Mouse (Mus musculus) lung, embryonic 14.5 days (tissue): ENCODE data around the gene Itsn1. TPM values are rescaled to one million over a fixed set of nuclear protein-coding genes. Genes with fewer than 3 reads are reported as not detected.

ENCODE experiments used
- ATAC-seq: fragments of 200-750 bp; cut with Nextera tagmentation; 2 replicates; pipeline ENCODE4 v1.8.0; 2017; ENCODE audit warnings: mild to moderate bottlenecking, moderate TSS enrichment, moderate library complexity; ENCODE audit not compliant: insufficient read depth
- DNase-seq: peaks from one replicate; pipeline ENCODE4 v3.0.0-alpha.2; 2015
- H3K27ac ChIP-seq: fragments of 300-500 bp; sonication (generic); 2 replicates; pipeline ENCODE4 v1.5.1; 2014; ENCODE audit warnings: low read depth, mild to moderate bottlenecking, moderate library complexity
- H3K27me3 ChIP-seq: fragments of 300-500 bp; sonication (generic); 2 replicates; pipeline ENCODE4 v1.6.1; 2014; ENCODE audit warnings: low read length, control low read depth; ENCODE audit not compliant: insufficient read depth
- H3K36me3 ChIP-seq: fragments of 300-500 bp; sonication (generic); 2 replicates; pipeline ENCODE4 v1.6.1; 2014; ENCODE audit warnings: control low read depth; ENCODE audit not compliant: insufficient read depth
- H3K4me1 ChIP-seq: fragments of 300-500 bp; sonication (generic); 2 replicates; pipeline ENCODE4 v1.6.1; 2014; ENCODE audit warnings: antibody characterized with exemption, control low read depth; ENCODE audit not compliant: insufficient read depth
- H3K4me2 ChIP-seq: fragments of 300-500 bp; sonication (generic); 2 replicates; pipeline ENCODE4 v1.6.1; 2014; ENCODE audit warnings: mild to moderate bottlenecking
- H3K4me3 ChIP-seq: fragments of 300-500 bp; sonication (generic); 2 replicates; pipeline ENCODE4 v1.5.1; 2014; ENCODE audit warnings: low read depth, low read length
- H3K9ac ChIP-seq: fragments of 300-500 bp; sonication (generic); 2 replicates; pipeline ENCODE4 v1.6.1; 2014
- H3K9me3 ChIP-seq: fragments of 300-500 bp; sonication (generic); 2 replicates; pipeline ENCODE4 v1.6.1; 2016; ENCODE audit warnings: low read depth, low read length, control low read depth
- CTCF ChIP-seq: IDR thresholded peaks from 2 replicates; pipeline ENCODE4 v1.5.1; 2016; ENCODE audit warnings: antibody characterized with exemption, low read depth
- WGBS: fragments of 180-500 bp; shearing (Covaris S2); extraction: QIAGEN DNeasy Blood & Tissue Kit; methylation state at CpG from one replicate; pipeline ENCODE4 v1.1.7; 2014; 5-methylcytosine and 5-hydroxymethylcytosine counted together
- polyA plus RNA-seq: library from polyadenylated mRNA; unstranded; fragments of >200 nt; fragmentation: Nextera tagmentation; extraction: Ambion mirVana; gene quantifications from 2 replicates; pipeline ENCODE4 v1.2.1, GENCODE M21; 2014

Itsn1 gene
- polyA plus RNA-seq, 1 experiment from 2014 or later = 25.4 TPM

GRCm38 (mm10) chr16:91716927-91717349 is 12.1 kb upstream of the Itsn1 start:
- Histone ChIP-seq H3K4me1 (no peaks in the 10 kb centered on the region), H3K9ac (no peak overlapping the region), H3K27me3 (no peaks in the 10 kb centered on the region), H3K4me2 (no peak overlapping the region), H3K27ac (no peak overlapping the region), H3K4me3 (no peak overlapping the region), H3K9me3 (no peaks in the 10 kb centered on the region), H3K36me3 (peaks cover 19% of the 10 kb centered on the region)
- no peak for TF ChIP-seq CTCF
- DNase-seq (peak; percentile 21), ATAC-seq (peak; percentile 63; the same call in 1 of the 2 replicates)
- 63% methylated on average over 11 of the region's 11 CpGs for WGBS

GRCm38 (mm10) chr16:91717399-91717798 is 11.7 kb upstream of the Itsn1 start:
- H3K9ac ChIP-seq = no peak overlapping the region
- no peaks in the 10 kb centered on the region for H3K27me3 ChIP-seq
- no peaks in the 10 kb centered on the region for H3K4me1 ChIP-seq
- H3K4me3 ChIP-seq = no peak overlapping the region
- peaks cover 19% of the 10 kb centered on the region for H3K36me3 ChIP-seq
- no peak overlapping the region for H3K4me2 ChIP-seq
- DNase-seq = no peak
- 0 out of 2 replicates have a peak overlapping the region, but pooled peaks have one; percentile 16 for H3K27ac ChIP-seq
- WGBS = 53% methylated on average over 4 of the region's 4 CpGs
- TF ChIP-seq CTCF = no peak
- H3K9me3 ChIP-seq = no peaks in the 10 kb centered on the region
- ATAC-seq = no peak; the same call in 1 of the 2 replicates

GRCm38 (mm10) chr16:91724247-91724646 is 4.8 kb upstream of the Itsn1 start:
- Histone ChIP-seq H3K9me3 (no peaks in the 10 kb centered on the region), H3K4me3 (no peak overlapping the region), H3K27ac (no peak overlapping the region), H3K4me1 (peaks cover 5% of the 10 kb centered on the region; the same call in 1 of the 2 replicates), H3K27me3 (no peaks in the 10 kb centered on the region), H3K9ac (no peak overlapping the region), H3K4me2 (no peak overlapping the region), H3K36me3 (0 out of 2 replicates have a peak, but pooled peaks cover 11% of the 10 kb centered on the region)
- TF ChIP-seq CTCF = peak; percentile 77
- 46% methylated on average over 3 of the region's 3 CpGs for WGBS
- DNase-seq (peak; percentile 75), ATAC-seq (no peak)

- H3K27ac ChIP-seq = no peak overlapping the region
- H3K36me3 ChIP-seq = 0 out of 2 replicates have a peak, but pooled peaks cover 9% of the 10 kb centered on the region
- peak overlapping the region; percentile 56 for H3K9ac ChIP-seq
- peak overlapping the region; percentile 85 for H3K4me3 ChIP-seq
- no peak for TF ChIP-seq CTCF
- H3K27me3 ChIP-seq = no peaks in the 10 kb centered on the region
- 81% methylated on average over 15 of the region's 15 CpGs for WGBS
- peak overlapping the region; percentile 59 for H3K4me2 ChIP-seq
- ATAC-seq = no peak
- peaks cover 7% of the 10 kb centered on the region; the same call in 1 of the 2 replicates for H3K4me1 ChIP-seq
- H3K9me3 ChIP-seq = no peaks in the 10 kb centered on the region
- no peak for DNase-seq
Measured at GRCm38 (mm10) chr16:91727433-91727832, 1.6 kb upstream of the Itsn1 start.

GRCm38 (mm10) chr16:91728123-91729065 is 687 bp upstream of the Itsn1 start, which contains the start of gene Cryzl1:
Gene Cryzl1 (minus strand): TSS chr16:91728975.
- under 1% methylated on average over 46 of the region's 46 CpGs for WGBS
- DNase-seq = peak; percentile 99
- H3K4me1 ChIP-seq = peaks cover 7% of the 10 kb centered on the region; the same call in 1 of the 2 replicates
- no peaks in the 10 kb centered on the region for H3K9me3 ChIP-seq
- peak within 1 kb of the TSS; percentile 59 for H3K4me2 ChIP-seq
- TF ChIP-seq CTCF = no peak
- ATAC-seq = peak; percentile 96
- H3K4me3 ChIP-seq = peak within 1 kb of the TSS; percentile 85
- 0 out of 2 replicates have a peak, but pooled peaks cover 6% of the 10 kb centered on the region for H3K36me3 ChIP-seq
- H3K27me3 ChIP-seq = no peaks in the 10 kb centered on the region
- H3K9ac ChIP-seq = peak within 1 kb of the TSS; percentile 79
- H3K27ac ChIP-seq = peak within 1 kb of the TSS; percentile 91

- Histone ChIP-seq H3K9ac (peak overlapping the region; percentile 79), H3K4me2 (peak overlapping the region; percentile 59), H3K4me3 (peak overlapping the region; percentile 85), H3K36me3 (no peaks in the 10 kb centered on the region), H3K4me1 (peaks cover 7% of the 10 kb centered on the region; the same call in 1 of the 2 replicates), H3K27ac (peak overlapping the region; percentile 91), H3K27me3 (no peaks in the 10 kb centered on the region), H3K9me3 (no peaks in the 10 kb centered on the region)
- DNase-seq (peak; percentile 63), ATAC-seq (no peak)
- under 1% methylated on average over 43 of the region's 44 CpGs for WGBS
- no peak for TF ChIP-seq CTCF
Measured at GRCm38 (mm10) chr16:91729821-91730441, 850 bp downstream of the Itsn1 start.
